Mouse (Mus musculus) stomach, postnatal 0 days (tissue): ENCODE data around the gene Ints13.

ENCODE experiments used
- CTCF ChIP-seq: IDR thresholded peaks from 2 replicates; pipeline ENCODE4 v1.5.1; 2016; ENCODE audit warnings: antibody characterized with exemption, low read depth, mild to moderate bottlenecking, moderate library complexity
- EP300 ChIP-seq: optimal IDR thresholded peaks from 2 replicates; pipeline ENCODE3; 2016; ENCODE audit warnings: antibody characterized with exemption

DNA sequence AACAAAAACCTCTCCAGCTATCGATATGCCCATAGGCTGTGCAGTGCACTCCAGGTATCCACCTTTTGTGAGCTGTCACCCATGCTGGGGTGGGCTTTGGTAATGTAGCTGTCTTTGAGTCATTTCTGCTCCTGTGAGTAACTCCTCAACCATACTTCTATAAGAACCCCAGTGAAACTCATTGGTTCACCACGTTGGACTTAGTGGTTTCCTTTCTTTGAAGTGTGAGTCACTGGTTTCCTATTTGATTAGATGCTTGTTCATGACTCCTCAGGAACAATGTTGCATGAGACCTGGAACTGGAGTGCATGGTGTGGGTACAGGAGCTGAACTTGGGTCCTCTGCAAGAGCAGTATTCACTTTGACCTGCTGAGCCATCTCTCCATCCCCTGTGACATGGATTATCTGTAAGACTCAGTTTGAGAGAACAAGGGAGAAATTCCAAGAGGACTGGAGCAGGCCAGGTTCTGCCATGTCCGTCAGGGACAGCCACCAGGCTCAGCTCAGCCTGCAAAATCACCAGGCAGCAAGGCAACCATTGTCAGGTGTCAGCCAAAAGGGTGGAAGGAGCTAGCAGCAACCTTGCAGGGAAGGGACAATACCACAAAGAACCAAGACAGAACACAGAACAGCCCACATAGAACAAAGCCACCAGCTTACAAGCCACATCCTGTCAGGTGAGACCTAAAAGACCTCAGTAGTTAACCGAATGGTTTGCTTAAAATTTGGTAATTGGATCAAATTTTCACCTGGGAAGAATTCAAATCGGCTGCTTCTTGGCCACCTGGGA, 56.0 kb downstream of the Ints13 start:
- TF ChIP-seq CTCF (no peak), EP300 (no peak)
